Mouse (Mus musculus): ENCODE results near the gene Gm10277. TPM values are rescaled to one million over a fixed set of nuclear protein-coding genes. Genes with fewer than 3 reads are reported as not detected.

Gene Gm10277
- polyA plus RNA-seq, 1 experiment from 2014 or later = 1.4 TPM

- 83% methylated on average over 5 of the region's 5 CpGs for WGBS
- H3K36me3 ChIP-seq = no peaks in the 10 kb centered on the region
- H3K4me1 ChIP-seq = peaks cover 29% of the 10 kb centered on the region
- ATAC-seq (ENCODE audit: insufficient number of reproducible peaks, insufficient read depth, low FRiP score, low TSS enrichment) = no peak
- no peaks in the 10 kb centered on the region for H3K9me3 ChIP-seq
- no peak overlapping the region for H3K4me2 ChIP-seq (replicated peaks)
- no peak overlapping the region for H3K4me3 ChIP-seq
- H3K27ac ChIP-seq = no peak overlapping the region
- no peaks in the 10 kb centered on the region for H3K27me3 ChIP-seq
- no peak overlapping the region for H3K9ac ChIP-seq
Measured at GRCm38 (mm10) chr11:77795216-77795615, 7.7 kb upstream of the Gm10277 start.

GRCm38 (mm10) chr11:77793238-77793930, 5.8 kb upstream of the Gm10277 start:
- Histone ChIP-seq H3K4me1 (peaks cover 30% of the 10 kb centered on the region), H3K36me3 (no peaks in the 10 kb centered on the region), H3K27me3 (no peaks in the 10 kb centered on the region), H3K4me2 (replicated peaks) (peak overlapping the region; percentile 68), H3K27ac (no peak overlapping the region), H3K9ac (peak overlapping the region; percentile 52), H3K9me3 (no peaks in the 10 kb centered on the region), H3K4me3 (peak overlapping the region; percentile 44)
- 4% methylated on average over 19 of the region's 19 CpGs for WGBS
- peak; percentile 80 for ATAC-seq (ENCODE audit: insufficient number of reproducible peaks, insufficient read depth, low FRiP score, low TSS enrichment)

- Histone ChIP-seq H3K9me3 (no peaks in the 10 kb centered on the region), H3K36me3 (no peaks in the 10 kb centered on the region), H3K9ac (no peak overlapping the region), H3K4me2 (replicated peaks) (no peak overlapping the region; the same call in 1 of the 2 replicates), H3K4me1 (peaks cover 30% of the 10 kb centered on the region), H3K27me3 (no peaks in the 10 kb centered on the region), H3K27ac (peak overlapping the region; percentile 80), H3K4me3 (no peak overlapping the region)
- WGBS = 61% methylated on average over 7 of the region's 7 CpGs
- no peak for ATAC-seq (ENCODE audit: insufficient number of reproducible peaks, insufficient read depth, low FRiP score, low TSS enrichment)
Measured at GRCm38 (mm10) chr11:77792566-77792909, 5.0 kb upstream of the Gm10277 start.

GRCm38 (mm10) chr11:77791752-77792565, 4.4 kb upstream of the Gm10277 start:
- H3K4me2 ChIP-seq (replicated peaks) = no peak overlapping the region; the same call in 1 of the 2 replicates
- no peak overlapping the region for H3K9ac ChIP-seq
- no peaks in the 10 kb centered on the region for H3K36me3 ChIP-seq
- no peak overlapping the region for H3K4me3 ChIP-seq
- peak overlapping the region; percentile 80 for H3K27ac ChIP-seq
- 40% methylated on average over 12 of the region's 12 CpGs for WGBS
- no peak for ATAC-seq (ENCODE audit: insufficient number of reproducible peaks, insufficient read depth, low FRiP score, low TSS enrichment)
- H3K9me3 ChIP-seq = no peaks in the 10 kb centered on the region
- H3K4me1 ChIP-seq = peaks cover 30% of the 10 kb centered on the region
- no peaks in the 10 kb centered on the region for H3K27me3 ChIP-seq

- Histone ChIP-seq H3K4me1 (peaks cover 31% of the 10 kb centered on the region), H3K27me3 (no peaks in the 10 kb centered on the region), H3K4me2 (replicated peaks) (0 out of 2 replicates have a peak overlapping the region, but pooled peaks have one; percentile 3), H3K27ac (peak overlapping the region; percentile 80), H3K4me3 (no peak overlapping the region), H3K9ac (0 out of 2 replicates have a peak overlapping the region, but pooled peaks have one; percentile 0), H3K36me3 (no peaks in the 10 kb centered on the region), H3K9me3 (no peaks in the 10 kb centered on the region)
- peak; percentile 67; the same call in 1 of the 2 replicates for ATAC-seq (ENCODE audit: insufficient number of reproducible peaks, insufficient read depth, low FRiP score, low TSS enrichment)
- 18% methylated on average over 8 of the region's 8 CpGs for WGBS
Measured at GRCm38 (mm10) chr11:77791241-77791727, 3.7 kb upstream of the Gm10277 start.

- no peak for ATAC-seq (ENCODE audit: insufficient number of reproducible peaks, insufficient read depth, low FRiP score, low TSS enrichment)
- H3K9me3 ChIP-seq = no peaks in the 10 kb centered on the region
- H3K27me3 ChIP-seq = no peaks in the 10 kb centered on the region
- H3K4me3 ChIP-seq = no peak overlapping the region
- H3K4me2 ChIP-seq (replicated peaks) = no peak overlapping the region
- peak overlapping the region; percentile 80 for H3K27ac ChIP-seq
- peaks cover 40% of the 10 kb centered on the region for H3K4me1 ChIP-seq
- H3K9ac ChIP-seq = peak overlapping the region; percentile 4; the same call in 1 of the 2 replicates
- no peaks in the 10 kb centered on the region for H3K36me3 ChIP-seq
- WGBS = 43% methylated on average over 9 of the region's 9 CpGs
Measured at GRCm38 (mm10) chr11:77790286-77790685, 2.7 kb upstream of the Gm10277 start.

- Histone ChIP-seq H3K4me2 (replicated peaks) (no peak overlapping the region), H3K27ac (no peak overlapping the region), H3K4me3 (no peak overlapping the region), H3K9me3 (no peaks in the 10 kb centered on the region), H3K4me1 (peaks cover 48% of the 10 kb centered on the region), H3K27me3 (no peaks in the 10 kb centered on the region), H3K9ac (no peak overlapping the region), H3K36me3 (no peaks in the 10 kb centered on the region)
- 89% methylated on average over 5 of the region's 5 CpGs for WGBS
- ATAC-seq (ENCODE audit: insufficient number of reproducible peaks, insufficient read depth, low FRiP score, low TSS enrichment) = no peak
Measured at GRCm38 (mm10) chr11:77789512-77789911, 2.0 kb upstream of the Gm10277 start.

GRCm38 (mm10) chr11:77785768-77786561, 1.6 kb downstream of the Gm10277 start:
- H3K4me2 ChIP-seq (replicated peaks) = no peak overlapping the region
- no peak overlapping the region for H3K9ac ChIP-seq

GRCm38 (mm10) chr11:77785396-77785767, 2.2 kb downstream of the Gm10277 start:
- ATAC-seq (ENCODE audit: insufficient number of reproducible peaks, insufficient read depth, low FRiP score, low TSS enrichment) = peak; percentile 24; the same call in 1 of the 2 replicates
- no peak overlapping the region for H3K4me3 ChIP-seq
- H3K36me3 ChIP-seq = peaks cover 4% of the 10 kb centered on the region; the same call in 1 of the 2 replicates
- no peaks in the 10 kb centered on the region for H3K27me3 ChIP-seq
- H3K4me2 ChIP-seq (replicated peaks) = no peak overlapping the region
- peaks cover 35% of the 10 kb centered on the region for H3K4me1 ChIP-seq
- H3K9me3 ChIP-seq = no peaks in the 10 kb centered on the region
- WGBS = 18% methylated on average over 5 of the region's 5 CpGs
- H3K9ac ChIP-seq = no peak overlapping the region
- H3K27ac ChIP-seq = peak overlapping the region; percentile 58

More at GRCm38 (mm10) chr11:77785768-77786561, 1.6 kb downstream of the Gm10277 start:
- 0 out of 2 replicates have a peak, but pooled peaks have one; percentile 6 for ATAC-seq (ENCODE audit: insufficient number of reproducible peaks, insufficient read depth, low FRiP score, low TSS enrichment)
- Histone ChIP-seq H3K4me3 (no peak overlapping the region), H3K27me3 (no peaks in the 10 kb centered on the region), H3K27ac (peak overlapping the region; percentile 58), H3K4me1 (peaks cover 41% of the 10 kb centered on the region), H3K9me3 (no peaks in the 10 kb centered on the region), H3K36me3 (no peaks in the 10 kb centered on the region)
- WGBS = 59% methylated on average over 7 of the region's 7 CpGs

- H3K9me3 ChIP-seq = no peaks in the 10 kb centered on the region
- H3K27me3 ChIP-seq = no peaks in the 10 kb centered on the region
- 86% methylated on average over 9 of the region's 9 CpGs for WGBS
- no peak overlapping the region for H3K27ac ChIP-seq
- no peak overlapping the region for H3K4me2 ChIP-seq (replicated peaks)
- no peak overlapping the region for H3K4me3 ChIP-seq
- H3K36me3 ChIP-seq = peaks cover 5% of the 10 kb centered on the region; the same call in 1 of the 2 replicates
- no peak overlapping the region for H3K9ac ChIP-seq
- ATAC-seq (ENCODE audit: insufficient number of reproducible peaks, insufficient read depth, low FRiP score, low TSS enrichment) = no peak
- peaks cover 33% of the 10 kb centered on the region for H3K4me1 ChIP-seq
Measured at GRCm38 (mm10) chr11:77784894-77785293, 2.7 kb downstream of the Gm10277 start.

All from embryonic facial prominence, embryonic 12.5 days (tissue).